Mouse (Mus musculus) embryo, embryonic 9.5 days (tissue): ENCODE measurements around the gene Slc39a8.
A peak's percentile ranks its signal among the peaks of the same experiment; 100 is the strongest.

Experiments
- DNase-seq: peaks from one replicate; pipeline ENCODE4 v3.0.0-alpha.2; 2017; ENCODE audit errors: extremely low spot score

Slc39a8 gene

DNA sequence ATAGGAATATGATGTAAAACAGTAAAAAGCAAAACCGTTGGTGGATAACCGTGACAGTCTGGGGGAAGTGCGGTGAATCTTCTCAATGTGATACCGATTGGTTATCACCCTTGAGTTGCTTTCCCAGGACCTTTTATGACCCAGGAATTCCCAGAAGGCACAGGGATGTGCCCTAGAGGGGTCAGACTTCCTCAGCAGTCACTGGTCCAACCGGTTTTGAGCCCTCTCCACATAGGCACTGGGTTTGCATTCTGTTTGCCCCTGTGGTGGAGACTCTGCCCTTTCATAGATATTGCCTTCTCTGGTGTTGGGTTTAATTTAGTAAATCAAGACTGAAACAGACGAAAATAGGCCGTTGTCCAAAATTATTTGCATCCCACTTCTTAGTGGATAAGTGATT, 20.8 kb downstream of the Slc39a8 start:
- no peak for DNase-seq

DNA sequence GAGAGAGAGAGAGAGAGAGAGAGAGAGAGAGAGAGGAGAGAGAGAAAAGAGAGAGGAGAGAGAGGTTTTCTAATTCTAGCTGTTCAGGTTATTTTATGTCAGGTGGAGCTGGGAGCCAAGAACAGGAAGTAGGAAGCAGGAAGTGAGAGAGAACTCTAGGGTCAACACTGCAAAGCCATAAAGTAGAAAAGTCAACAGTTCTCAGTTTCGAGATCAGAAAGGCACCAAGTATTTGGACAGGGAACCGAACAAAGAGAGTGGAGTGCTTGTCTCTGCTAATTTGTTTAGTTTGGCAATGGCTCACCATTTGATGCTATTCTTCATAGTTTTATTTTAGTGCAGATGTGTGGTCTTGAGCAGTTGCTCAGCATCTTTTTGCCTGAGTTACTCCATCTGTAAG, 26.5 kb downstream of the Slc39a8 start:
- no peak for DNase-seq

DNA sequence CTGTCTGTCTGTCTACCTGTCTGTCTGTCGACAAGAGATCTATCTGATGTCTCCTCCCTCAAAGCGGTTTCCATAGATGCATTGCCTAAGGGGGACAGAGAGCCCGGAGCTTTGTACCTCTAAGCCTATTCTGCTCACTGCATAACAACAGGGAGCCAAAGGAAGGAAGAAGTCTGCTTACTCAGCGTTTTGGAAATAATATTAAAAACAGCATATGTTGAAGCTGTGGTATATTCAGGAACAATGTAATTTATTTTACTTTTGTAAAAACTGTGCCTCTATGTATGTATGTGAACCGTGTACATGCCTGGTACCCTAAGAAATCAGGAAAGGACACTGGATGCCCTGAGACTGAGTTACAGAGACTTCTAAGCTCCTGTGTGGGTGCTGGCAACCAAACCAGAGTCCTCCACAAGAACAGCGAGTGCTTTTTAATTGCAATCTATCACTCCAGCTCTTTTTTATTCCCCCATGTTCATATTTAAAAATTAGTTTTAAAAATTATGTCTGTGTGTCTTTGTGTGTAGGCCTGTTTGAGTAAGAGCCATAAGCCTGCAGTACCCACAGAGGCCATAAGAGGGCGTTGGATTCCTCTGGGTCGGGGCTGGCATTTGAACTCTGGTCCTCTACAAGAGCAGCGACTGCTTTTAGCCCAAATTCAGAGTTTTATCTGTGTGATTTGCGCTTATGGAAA, 28.7 kb downstream of the Slc39a8 start:
- no peak for DNase-seq

DNA sequence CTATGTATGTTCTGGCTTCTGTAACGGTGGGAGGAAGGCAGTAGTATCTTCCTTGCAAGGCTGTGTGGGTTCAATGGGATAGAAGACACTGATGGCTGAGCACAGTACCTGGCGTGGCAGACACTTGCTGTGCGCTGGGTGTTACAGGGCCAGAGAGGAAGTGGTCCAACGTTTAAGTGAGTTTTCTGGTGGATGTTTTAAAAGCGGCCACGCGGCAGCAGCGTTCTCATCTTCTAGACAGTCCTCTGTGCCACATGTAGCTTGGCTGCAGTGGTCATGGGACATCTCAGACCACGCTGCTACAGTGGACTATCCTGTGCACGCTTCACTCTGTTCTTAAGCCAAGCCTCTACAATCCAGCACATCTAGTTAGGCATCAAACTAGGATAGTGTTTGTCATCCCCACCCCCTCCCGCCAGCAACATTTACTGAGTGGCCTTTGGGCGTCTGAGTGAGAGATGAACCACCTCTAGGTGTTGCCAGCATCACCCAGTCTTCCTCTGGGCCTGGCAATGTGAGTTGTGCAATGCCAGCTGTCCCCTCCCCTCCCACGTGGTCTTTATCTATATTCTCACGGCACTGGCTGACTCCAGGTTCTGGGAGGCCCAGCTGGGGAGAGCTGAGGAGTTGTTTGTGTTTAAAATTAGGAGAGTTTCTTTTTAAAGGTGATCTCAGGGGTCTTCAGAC, 29.4 kb downstream of the Slc39a8 start:
- DNase-seq: no peak

DNA sequence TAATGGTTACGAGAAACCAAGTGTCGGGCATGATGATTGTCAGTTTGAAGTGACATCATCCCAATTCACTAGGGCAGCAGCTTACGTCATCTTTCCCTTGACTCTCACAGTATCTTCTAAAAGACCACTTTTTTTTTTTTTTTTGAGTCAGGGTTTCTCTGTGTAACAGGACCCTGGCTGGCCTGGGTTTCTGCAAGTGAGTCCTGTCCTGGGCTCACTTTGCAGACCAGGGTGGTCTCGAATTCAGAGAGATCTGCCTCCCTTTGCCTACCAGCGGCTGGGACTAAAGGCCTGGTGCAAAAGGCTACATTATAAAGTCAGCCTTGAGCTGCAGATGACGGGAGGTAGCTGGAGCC, 29.9 kb downstream of the Slc39a8 start:
- no peak for DNase-seq

DNA sequence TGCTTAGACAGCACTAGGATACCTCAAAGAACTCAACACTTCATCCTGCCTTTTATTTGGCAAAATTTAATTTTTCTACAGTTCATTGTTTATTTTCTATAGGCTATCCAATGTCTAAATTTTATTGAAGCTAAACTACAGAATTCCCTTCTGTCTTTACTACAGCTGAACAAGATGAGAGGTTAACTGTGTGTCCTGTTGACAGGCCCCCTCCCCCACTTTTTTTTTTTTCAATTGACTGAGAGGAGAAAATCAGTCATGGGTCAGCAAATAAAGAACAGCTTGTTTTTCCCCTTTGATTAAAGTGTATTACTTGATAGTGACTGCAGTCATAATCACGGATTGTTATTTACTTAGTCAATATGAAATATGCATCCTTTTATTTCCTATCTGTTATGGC, 31.2 kb downstream of the Slc39a8 start:
- DNase-seq: no peak

DNA sequence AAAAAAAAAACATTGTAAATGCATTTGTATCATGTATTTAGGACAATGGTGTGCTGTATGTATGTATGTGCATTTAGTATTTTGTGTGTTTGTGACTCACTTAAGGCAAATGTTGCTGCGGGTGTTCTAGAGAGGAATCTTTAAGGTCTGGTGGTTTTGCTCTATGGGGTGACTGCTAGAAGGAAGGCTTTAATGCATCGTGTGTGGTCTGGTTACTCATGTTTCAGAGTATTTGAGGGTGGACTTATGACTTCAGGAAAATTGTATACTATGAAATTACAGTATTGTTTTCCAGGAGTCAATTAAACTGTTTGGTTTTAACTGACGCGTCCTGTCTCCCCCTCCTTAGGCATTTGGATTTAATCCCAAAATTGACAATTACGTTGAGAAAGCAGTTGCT, 32.1 kb downstream of the Slc39a8 start:
- no peak for DNase-seq

DNA sequence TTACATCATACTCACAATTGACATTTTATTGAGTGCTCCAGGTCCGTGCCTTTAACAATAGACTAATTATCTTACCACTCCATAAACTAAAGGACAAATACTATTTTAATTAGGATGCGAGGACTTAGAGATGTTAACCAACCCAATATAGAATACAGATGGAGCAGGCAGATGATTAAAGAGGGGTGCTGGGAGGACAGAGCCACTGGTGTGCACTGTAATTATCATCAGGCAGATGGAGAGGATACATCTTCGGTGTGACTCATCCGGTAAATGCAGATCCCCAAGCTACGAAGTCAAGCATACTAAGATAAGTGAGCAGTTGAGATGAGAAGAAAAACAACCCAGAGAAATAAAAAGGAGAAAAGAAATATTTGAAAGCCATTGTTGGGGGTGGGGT, 34.4 kb downstream of the Slc39a8 start:
- DNase-seq: no peak

DNA sequence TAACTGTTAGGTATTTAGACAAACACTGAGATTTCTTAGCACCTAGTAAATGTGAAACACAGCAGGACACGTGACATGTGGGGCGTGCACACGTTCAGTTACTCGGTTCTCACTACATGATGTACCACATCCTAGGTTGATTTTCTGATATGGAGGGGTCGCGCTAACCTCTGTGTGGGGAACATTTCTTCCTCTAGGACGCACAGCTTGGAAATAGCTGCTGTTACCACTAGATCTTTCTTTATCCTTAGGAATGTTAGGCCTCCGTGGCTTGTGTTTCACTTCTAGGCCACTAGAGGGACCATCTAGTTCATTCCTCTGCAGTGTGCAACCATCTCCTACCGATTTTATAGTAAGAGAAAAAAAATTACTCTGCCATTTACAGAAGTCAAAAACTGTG, 37.7 kb downstream of the Slc39a8 start:
- DNase-seq: no peak

DNA sequence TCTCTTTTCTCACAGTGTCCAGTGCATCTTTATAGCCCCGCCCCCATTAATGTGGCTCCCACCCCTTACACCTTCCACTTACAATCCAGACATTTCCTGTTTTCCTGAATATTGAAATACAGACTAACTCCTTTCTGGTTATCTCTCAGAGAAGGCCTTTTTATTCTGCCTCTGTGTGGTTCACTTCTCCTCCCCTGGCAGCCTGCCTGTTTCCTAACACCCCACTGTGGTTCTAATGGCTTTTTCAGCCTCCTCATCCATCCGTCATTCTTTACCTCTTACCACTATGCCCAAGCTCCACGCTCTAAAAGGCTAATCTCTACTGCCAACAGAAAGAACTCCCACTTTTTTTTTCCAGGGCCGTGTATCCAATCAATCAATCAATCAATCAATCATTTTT, 44.0 kb downstream of the Slc39a8 start:
- DNase-seq: no peak

DNA sequence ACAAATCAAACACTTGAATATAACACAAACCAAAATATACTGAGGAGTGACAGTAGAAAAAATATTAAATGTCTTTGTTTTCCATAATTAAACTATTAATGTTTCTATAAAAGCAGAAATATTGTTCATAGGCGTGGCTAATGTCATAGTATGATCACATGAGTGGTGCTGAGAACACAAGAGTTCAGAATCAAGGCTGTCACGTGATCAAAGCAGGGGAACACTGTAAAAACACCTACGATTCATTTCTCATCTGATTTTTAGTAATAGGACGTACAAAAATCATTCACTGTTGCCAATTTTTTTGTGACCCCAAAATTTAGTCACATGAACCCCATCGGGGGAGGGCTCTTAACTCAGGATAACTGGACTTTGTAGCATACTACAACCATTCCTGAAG, 47.2 kb downstream of the Slc39a8 start:
- no peak for DNase-seq

DNA sequence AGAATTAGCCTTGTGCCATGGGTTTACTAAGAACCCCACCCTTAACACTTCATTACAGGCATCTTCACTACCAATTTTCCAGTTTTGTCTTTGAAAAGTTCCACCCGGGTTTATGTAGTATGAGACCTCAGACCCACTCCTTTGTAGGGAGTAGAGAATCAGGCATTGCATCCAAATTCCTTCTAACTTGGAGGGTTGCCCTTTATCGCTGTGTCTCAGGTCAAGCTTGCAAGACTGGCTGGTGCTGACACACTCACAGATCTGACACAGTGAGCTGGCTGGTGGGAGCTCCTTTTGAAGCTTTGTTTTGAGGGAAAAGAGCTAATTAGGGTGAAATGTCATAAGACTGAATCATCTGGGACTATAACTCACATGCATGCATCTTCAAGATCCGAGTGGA, 48.5 kb downstream of the Slc39a8 start:
- DNase-seq: no peak

DNA sequence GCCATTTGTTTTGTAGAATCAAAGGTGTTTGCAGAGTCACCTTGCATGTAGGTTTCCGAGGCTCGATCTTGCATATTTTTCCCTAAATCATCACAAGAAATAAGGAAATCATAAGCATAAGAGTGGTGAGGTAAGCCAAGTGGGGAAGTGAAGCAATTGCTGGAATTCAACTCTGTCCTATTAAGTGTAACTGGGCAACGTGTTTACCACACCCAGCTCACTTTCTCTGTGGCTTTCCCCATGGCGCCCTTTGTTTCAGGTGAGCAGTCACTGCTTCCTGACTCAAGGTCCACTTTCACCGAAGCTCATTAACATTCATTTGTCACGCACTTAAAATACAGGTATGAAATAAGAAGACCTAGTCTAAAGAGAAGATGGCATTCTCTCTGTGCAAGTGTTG, 53.0 kb downstream of the Slc39a8 start:
- no peak for DNase-seq

DNA sequence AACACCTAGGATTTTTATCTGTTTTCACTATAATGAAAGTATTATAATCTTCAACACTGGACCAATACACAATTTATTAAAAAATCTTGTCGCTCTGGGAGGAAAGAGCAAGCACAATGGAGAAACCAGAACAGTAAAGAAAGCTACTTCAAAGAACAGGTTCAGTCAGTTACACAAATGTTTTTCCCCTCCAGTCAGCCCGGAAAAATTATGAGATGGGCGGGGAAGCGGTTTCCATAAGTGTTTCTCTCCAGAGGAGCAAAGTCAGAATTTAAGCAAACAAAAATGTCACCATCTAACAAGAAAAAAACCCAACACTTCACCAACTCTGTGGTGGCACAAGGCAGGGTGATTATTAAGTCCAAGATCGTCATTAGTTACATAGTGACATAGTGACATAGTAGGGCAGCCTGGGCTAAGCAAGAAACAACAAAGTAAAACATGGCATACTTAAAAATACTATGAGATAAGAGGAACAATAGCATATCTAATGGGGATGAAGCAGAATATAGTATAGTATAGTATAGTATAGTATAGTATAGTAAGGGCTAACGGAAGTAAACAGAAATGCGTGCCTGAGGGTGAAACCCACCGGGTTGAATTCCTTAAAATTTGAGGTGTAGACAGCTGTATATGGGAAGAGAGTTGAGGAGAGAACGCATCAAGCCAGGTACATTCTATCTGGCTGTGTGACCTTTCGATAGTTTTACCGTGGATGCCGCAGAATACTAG, 61.0 kb downstream of the Slc39a8 start:
- no peak for DNase-seq

DNA sequence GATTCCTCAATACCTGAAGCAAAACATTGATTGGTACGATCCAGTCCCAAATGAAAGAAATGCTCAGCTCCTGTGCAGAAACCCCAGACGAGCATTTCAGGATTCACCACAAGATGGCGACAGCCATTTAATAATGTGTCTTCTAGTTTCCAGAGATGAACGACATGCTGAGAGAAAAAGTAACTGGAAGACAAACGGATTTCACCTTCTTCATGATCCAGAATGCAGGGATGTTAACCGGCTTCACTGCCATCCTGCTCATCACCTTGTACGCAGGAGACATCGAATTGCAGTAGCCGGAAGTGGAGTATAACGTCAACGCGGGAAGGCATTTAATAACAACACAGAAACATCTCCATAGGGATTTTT, 61.6 kb downstream of the Slc39a8 start:
- peak; percentile 62 for DNase-seq

DNA sequence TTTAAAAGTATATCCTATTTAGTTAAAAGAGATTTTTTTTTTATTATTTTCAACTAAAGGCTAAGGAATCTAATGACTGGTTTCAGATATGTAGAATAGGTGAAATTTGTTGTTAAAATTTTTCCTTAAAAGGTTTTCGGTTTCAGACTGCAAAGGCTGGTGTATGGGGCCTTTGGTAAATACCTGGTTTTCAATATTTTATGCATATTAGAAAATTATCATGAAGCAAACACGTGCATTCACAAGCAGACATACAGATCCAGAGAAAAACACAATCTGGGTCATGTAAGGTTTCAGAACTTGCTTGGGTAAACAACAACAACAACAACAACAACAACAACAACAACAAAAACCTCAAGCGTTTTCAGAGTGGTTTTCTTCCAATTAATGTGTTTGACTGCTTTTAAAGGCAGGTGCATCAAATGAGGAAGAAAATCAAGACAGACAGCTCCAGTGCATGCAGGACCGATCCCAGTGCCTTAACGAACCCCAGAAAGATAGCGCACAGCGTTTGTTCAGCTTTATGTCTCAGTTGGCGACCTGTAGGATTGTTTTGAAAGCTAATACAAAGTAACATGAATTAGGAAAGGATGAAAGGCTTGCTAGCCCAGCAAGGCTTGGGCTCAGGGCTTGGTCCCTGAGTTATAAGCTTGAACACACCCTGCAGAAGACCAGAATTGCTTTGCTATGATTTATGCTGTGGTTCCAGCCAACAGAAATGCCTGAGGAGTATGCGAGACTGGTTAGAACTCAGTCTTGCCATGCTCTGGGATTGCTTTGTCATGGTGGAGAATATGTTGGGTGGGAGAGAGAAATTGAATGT, 62.2 kb downstream of the Slc39a8 start:
- no peak for DNase-seq

DNA sequence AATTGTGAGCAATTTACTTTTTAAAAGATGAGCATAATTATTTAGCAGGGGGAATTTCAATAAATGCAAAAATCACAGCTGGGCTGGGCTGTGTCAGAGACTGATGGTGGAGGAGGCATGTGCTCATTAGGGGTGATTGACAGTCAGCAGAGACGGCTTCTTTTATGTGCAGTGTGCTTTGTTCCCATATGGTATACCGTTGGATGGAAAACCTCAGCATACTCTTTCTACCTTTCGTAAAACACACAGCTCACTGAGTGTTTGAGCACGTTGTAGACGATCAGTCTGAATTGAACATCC, 62.7 kb downstream of the Slc39a8 start:
- DNase-seq: no peak

DNA sequence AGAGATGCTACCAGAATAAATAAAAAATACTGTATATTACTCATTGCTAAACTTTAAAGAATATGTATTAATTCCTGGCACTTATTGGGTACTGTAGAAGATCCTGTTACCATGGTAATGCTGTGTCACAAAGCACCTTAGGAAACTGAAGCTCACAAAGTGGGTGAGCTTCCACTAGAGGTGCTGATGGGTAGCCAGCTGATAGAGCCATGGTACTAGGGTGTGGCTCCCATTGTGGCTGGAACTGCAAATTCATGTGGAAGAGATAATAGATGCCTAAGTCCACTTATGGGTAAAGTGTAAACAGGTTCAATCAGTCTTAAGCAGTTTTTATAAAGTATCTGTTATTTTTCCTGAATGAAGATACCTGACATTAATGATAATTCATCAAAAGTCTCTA, 64.3 kb downstream of the Slc39a8 start:
- no peak for DNase-seq

DNA sequence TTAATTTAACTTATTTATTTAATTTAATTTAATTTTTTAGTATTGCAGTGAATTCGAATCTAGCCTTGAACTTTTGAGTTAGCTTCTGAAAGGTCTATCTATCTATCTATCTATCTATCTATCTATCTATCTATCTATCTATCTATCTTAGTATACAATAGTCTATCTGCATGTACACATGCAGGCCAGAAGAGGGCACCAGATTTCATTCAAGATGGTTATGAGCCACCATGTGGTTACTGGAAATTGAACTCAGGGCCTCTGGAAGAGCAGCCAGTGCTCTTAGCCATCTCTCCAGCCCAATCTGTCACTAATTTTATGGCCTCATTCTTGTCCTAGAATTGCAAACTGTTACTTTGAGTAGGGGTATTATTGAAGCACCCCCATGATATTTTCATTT, 78.3 kb downstream of the Slc39a8 start:
- DNase-seq: no peak

DNA sequence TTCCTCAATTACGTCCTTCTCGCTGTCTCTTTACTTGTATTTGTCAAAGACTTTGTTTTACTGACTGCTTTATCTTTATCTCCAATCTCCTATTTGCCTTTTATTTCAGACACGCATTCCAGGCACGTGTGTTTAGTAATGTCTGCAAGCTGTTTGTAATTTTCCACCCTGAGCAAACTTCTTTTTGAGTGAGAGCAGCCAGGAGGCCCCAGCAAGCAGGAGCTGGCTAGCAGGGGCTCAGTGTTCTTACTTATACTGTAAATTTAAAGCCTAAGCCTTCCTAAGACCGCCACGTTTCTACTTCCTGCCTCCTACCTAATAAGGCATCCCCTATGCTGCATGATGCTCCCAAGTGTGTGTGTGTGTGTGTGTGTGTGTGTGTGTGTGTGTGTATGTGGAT, 79.8 kb downstream of the Slc39a8 start:
- DNase-seq: no peak

DNA sequence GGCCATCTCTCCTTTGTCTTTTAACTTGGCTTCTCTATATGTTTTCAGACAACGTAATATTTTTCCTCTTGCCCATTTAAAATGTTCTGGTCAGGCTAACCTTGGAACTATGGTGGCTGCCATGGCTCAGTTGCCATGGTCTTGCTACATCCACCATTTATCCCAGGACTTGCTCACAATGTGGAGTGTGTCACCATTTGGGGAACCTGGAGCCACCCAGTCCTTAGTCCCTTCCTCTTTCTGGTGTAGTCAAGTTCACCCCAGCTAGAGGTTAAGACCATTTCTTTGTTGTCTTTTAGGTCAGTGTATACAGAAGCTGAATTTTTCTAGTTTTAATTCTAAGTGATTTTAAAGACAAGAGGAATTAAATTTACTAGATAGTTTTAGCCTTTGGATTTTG, 80.7 kb downstream of the Slc39a8 start:
- DNase-seq: no peak

DNA sequence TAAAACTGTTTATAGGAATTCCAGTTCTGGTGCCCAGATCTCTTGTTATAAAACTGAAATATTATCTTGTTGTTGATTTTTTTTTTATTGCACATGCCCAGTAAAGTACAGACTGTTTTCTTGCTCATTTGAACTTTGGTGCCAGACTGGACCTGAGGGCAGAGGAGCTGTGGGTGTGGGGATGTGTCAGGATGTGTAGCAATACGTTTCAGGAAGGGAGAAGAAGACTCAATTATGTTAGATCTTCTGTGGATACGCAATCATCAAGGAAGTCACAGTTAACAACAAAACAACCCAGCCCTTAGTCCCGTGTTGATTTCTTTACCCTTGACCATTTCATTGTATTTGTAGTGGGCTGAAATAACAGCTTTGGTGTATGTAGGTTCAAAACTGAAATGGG, 81.9 kb downstream of the Slc39a8 start:
- no peak for DNase-seq

DNA sequence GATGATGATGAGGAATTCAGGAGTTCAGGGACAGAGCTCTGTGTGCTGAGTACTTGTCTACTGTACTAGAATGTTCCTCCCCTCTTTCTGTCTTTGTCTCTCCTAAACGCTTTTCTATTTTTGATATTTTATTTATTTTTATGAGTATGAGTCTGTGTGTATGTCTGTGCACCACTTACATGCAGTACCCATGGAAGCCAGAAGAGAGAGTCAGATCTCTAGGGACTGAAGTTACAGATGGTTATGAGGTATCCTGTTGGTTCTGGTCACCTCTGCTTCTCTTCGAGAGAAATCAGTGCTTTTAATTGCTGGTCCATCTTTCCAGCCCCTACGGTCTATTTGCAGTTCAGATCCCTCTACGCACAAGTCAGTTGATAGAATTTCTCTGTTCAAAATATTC, 90.9 kb downstream of the Slc39a8 start:
- no peak for DNase-seq
